Mouse (Mus musculus): Measurements from ENCODE around the gene Mpp1.

Gene Mpp1

GRCm38 (mm10) chrX:75083982-75084773, 46.6 kb downstream of the Mpp1 start:
- DNase-seq (ENCODE audit: low read depth): no peak

GRCm38 (mm10) chrX:75082351-75082750, 48.5 kb downstream of the Mpp1 start:
- no peak for DNase-seq (ENCODE audit: low read depth)
